Mouse (Mus musculus) MEL (cell line): ENCODE data around the gene A730049H05Rik.

Source experiments
- CHD1 ChIP-seq: IDR thresholded peaks from 2 replicates; pipeline ENCODE4 v1.6.1; 2012; ENCODE audit warnings: low read depth, mild to moderate bottlenecking, inconsistent platforms, low read length, improper control_type of control experiment
- CHD2 ChIP-seq: IDR thresholded peaks from 2 replicates; pipeline ENCODE4 v1.6.1; 2011; ENCODE audit warnings: low read length, improper control_type of control experiment
- CTCF ChIP-seq, 3 experiments: IDR thresholded peaks in 2 of 3; conservative IDR thresholded peaks in 1 of 3; 2 replicates each; pipeline ENCODE4 v1.5.1; 2011 to 2012; ENCODE audit warnings: low read length in 3 of 3, low read depth in 2 of 3, mild to moderate bottlenecking in 2 of 3, improper control_type of control experiment in 1 of 3, inconsistent platforms in 1 of 3, mixed read lengths in 1 of 3, moderate library complexity in 1 of 3; ENCODE audit not compliant: control insufficient read depth in 1 of 3, insufficient read depth in 1 of 3, poor library complexity in 1 of 3, severe bottlenecking in 1 of 3
- E2F4 ChIP-seq: IDR thresholded peaks from 2 replicates; pipeline ENCODE4 v1.6.1; 2011; ENCODE audit warnings: low read depth, low read length, improper control_type of control experiment, borderline replicate concordance
- MAFK ChIP-seq: IDR thresholded peaks from 2 replicates; pipeline ENCODE4 v1.6.1; 2011; ENCODE audit warnings: low read depth, mild to moderate bottlenecking, low read length, improper control_type of control experiment, borderline replicate concordance
- POLR2A ChIP-seq, 2 experiments: IDR thresholded peaks; 2 replicates each; pipeline ENCODE4 v1.6.1; 2011 to 2012; ENCODE audit warnings: low read length in 2 of 2, mild to moderate bottlenecking in 2 of 2, control low read depth in 1 of 2, improper control_type of control experiment in 1 of 2, low read depth in 1 of 2, moderate library complexity in 1 of 2; ENCODE audit not compliant: control insufficient read depth in 1 of 2, insufficient read depth in 1 of 2, poor library complexity in 1 of 2
- POLR2AphosphoS2 ChIP-seq: IDR thresholded peaks from 2 replicates; pipeline ENCODE4 v1.6.1; 2011; ENCODE audit warnings: low read length, improper control_type of control experiment
- RCOR1 ChIP-seq: IDR thresholded peaks from 2 replicates; pipeline ENCODE4 v1.6.1; 2012; ENCODE audit warnings: low read depth, mild to moderate bottlenecking, inconsistent platforms, low read length, improper control_type of control experiment
- SIN3A ChIP-seq: IDR thresholded peaks from 2 replicates; pipeline ENCODE4 v1.6.1; 2012; ENCODE audit warnings: low read length, improper control_type of control experiment, inconsistent platforms
- TBP ChIP-seq: IDR thresholded peaks from 2 replicates; pipeline ENCODE4 v1.8.0; 2011; ENCODE audit warnings: low read depth, low read length, improper control_type of control experiment
- TCF12 ChIP-seq: IDR thresholded peaks from 2 replicates; pipeline ENCODE4 v1.6.1; 2014; ENCODE audit warnings: low read depth, mild to moderate bottlenecking, inconsistent platforms, low read length, improper control_type of control experiment, moderate library complexity
- ZKSCAN1 ChIP-seq: IDR thresholded peaks from 2 replicates; pipeline ENCODE4 v1.6.1; 2012; ENCODE audit warnings: low read depth, mild to moderate bottlenecking, inconsistent platforms, low read length, improper control_type of control experiment, moderate library complexity
- ZMIZ1 ChIP-seq: IDR thresholded peaks from 2 replicates; pipeline ENCODE4 v1.6.1; 2012; ENCODE audit warnings: low read depth, mild to moderate bottlenecking, inconsistent platforms, low read length, improper control_type of control experiment, moderate library complexity
- ZNF384 ChIP-seq: IDR thresholded peaks from 2 replicates; pipeline ENCODE4 v1.6.1; 2012; ENCODE audit warnings: low read depth, mild to moderate bottlenecking, inconsistent platforms, low read length, improper control_type of control experiment

DNA sequence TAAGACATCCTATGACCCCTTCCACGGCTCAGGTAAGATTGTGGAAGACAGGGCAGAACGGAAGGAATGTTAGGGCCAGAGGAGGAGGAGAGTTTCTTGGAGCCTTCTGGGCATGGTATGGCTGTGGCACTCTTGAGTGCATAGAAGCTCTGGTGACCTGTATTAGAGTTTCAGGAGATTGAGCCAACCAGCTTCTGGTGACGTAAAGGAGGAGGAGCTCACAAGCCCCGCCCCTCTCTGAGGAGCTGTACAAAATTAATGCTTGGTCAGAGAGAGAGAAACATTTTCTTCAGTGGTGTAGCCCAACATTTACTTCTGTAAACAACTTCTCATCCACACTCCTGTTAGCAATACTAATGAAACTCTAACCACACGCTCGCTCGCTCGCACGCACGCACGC lies 13.9 kb upstream of the A730049H05Rik start:
- no peak for TF ChIP-seq CTCF (IDR thresholded peaks at IDR 0.05 in 2 of 3, conservative IDR thresholded peaks at IDR 0.05 in 1 of 3; ENCODE audit: control insufficient read depth in 1 of 3, insufficient read depth in 1 of 3, low read depth in 2 of 3, low read length in 3 of 3, poor library complexity in 1 of 3, severe bottlenecking in 1 of 3)
- no peak for TF ChIP-seq RCOR1
- TF ChIP-seq POLR2AphosphoS2: no peak
- TF ChIP-seq TBP: no peak
- no peak for TF ChIP-seq POLR2A (IDR thresholded peaks at IDR 0.05; ENCODE audit: control insufficient read depth in 1 of 2, insufficient read depth in 1 of 2, low read depth in 1 of 2, low read length in 2 of 2, poor library complexity in 1 of 2)
- TF ChIP-seq MAFK: no peak
- no peak for TF ChIP-seq TCF12
- no peak for TF ChIP-seq ZMIZ1
- TF ChIP-seq ZNF384: no peak
- TF ChIP-seq E2F4: no peak
- TF ChIP-seq CHD2: no peak
- no peak for TF ChIP-seq CHD1
- TF ChIP-seq SIN3A: no peak
- TF ChIP-seq ZKSCAN1: no peak
